In genomic region chr4:119727871-119728270, GRCm38 (mm10) we compare ENCODE assay signal across 22 mouse cellular contexts. TPM values are rescaled to one million over a fixed set of nuclear protein-coding genes. Genes with fewer than 3 reads are reported as not detected.
DNase-seq lines count a peak whose midpoint lies in the region; ATAC-seq and TF ChIP-seq lines count a peak whose summit lies in the region.
"Had no signal": no experiment of that assay in that cellular context is flagged by ENCODE, and none has a peak within 500 bp of the region (broad histone marks: within the 10 kb centered on the region; RNA-seq: fewer than 3 reads in every experiment).

No protein-coding gene starts in this region.

- no peak for TF ChIP-seq CTCF in heart, adult 2 months (IDR thresholded peaks at IDR 0.05)
- TF ChIP-seq CTCF in liver, postnatal 0 days (IDR thresholded peaks at IDR 0.05; ENCODE audit: low read depth), result no peak

- H3K9ac ChIP-seq in heart, adult 2 months (ENCODE audit: low read depth, low read length), result no peak overlapping the region
- no peak overlapping the region for H3K9ac ChIP-seq in liver, embryonic 11.5 days (ENCODE audit: low read depth, low read length)
- H3K9ac ChIP-seq in liver, postnatal 0 days (replicated peaks), result no peak overlapping the region

- no peaks in the 10 kb centered on the region for H3K36me3 ChIP-seq in heart, embryonic 10.5 days
- no peaks in the 10 kb centered on the region for H3K36me3 ChIP-seq in heart, adult 2 months (ENCODE audit: control insufficient read depth, insufficient read depth, low read length)
- no peaks in the 10 kb centered on the region for H3K36me3 ChIP-seq in liver, embryonic 11.5 days (ENCODE audit: control insufficient read depth, insufficient read depth, low read length)
- H3K36me3 ChIP-seq in liver, postnatal 0 days (replicated peaks; ENCODE audit: insufficient read depth, low read length), result no peaks in the 10 kb centered on the region
- H3K36me3 ChIP-seq: G1E had no signal

- 58% methylated on average over 2 of the region's 2 CpGs for WGBS in heart, embryonic 10.5 days
- 93% methylated on average over 2 of the region's 2 CpGs for WGBS in heart, adult 2 months
- 54% methylated on average over 2 of the region's 2 CpGs for WGBS in liver, embryonic 11.5 days
- WGBS in liver, postnatal 0 days (ENCODE audit: insufficient replicate concordance), result 33% methylated on average over 1 of the region's 2 CpGs

- no peak overlapping the region for H3K4me3 ChIP-seq in heart, embryonic 10.5 days
- no peak overlapping the region for H3K4me3 ChIP-seq in heart, adult 2 months
- H3K4me3 ChIP-seq in liver, embryonic 11.5 days (ENCODE audit: low read depth, low read length), result no peak overlapping the region
- no peak overlapping the region for H3K4me3 ChIP-seq in liver, postnatal 0 days (ENCODE audit: low read depth, low read length)

- no peak for TF ChIP-seq POLR2A in heart, adult 2 months (IDR thresholded peaks at IDR 0.05; ENCODE audit: insufficient read depth, low read depth, low read length)

- intact Hi-C loops in heart, postnatal 14 days (cut with DNase I), result no loop called here
- intact Hi-C loops in heart, adult 2 months (cut with DNase I), result no loop called here

- no peak for TF ChIP-seq EP300 in heart, adult 2 months (IDR thresholded peaks at IDR 0.05; ENCODE audit: insufficient read depth, low read depth, low read length)
- no peak for TF ChIP-seq EP300 in liver, postnatal 0 days (IDR thresholded peaks at IDR 0.05; ENCODE audit: low read depth)

- H3K79me2 ChIP-seq in heart, adult 2 months (replicated peaks; ENCODE audit: control insufficient read depth, insufficient read depth, low read length), result no peaks in the 10 kb centered on the region

- H3K27me3 ChIP-seq in heart, embryonic 10.5 days (ENCODE audit: insufficient read depth, poor library complexity, severe bottlenecking), result peaks cover 23% of the 10 kb centered on the region; the same call in 1 of the 2 replicates
- no peaks in the 10 kb centered on the region for H3K27me3 ChIP-seq in heart, adult 2 months (ENCODE audit: control insufficient read depth, insufficient read depth, low read length)
- peaks cover 3% of the 10 kb centered on the region; the same call in 1 of the 2 replicates for H3K27me3 ChIP-seq in liver, embryonic 11.5 days (replicated peaks; ENCODE audit: control insufficient read depth, insufficient read depth, low read length)
- no peaks in the 10 kb centered on the region for H3K27me3 ChIP-seq in liver, postnatal 0 days (ENCODE audit: insufficient read depth, low read length)
- H3K27me3 ChIP-seq: CH12.LX, Patski had no signal

- H3K27ac ChIP-seq in heart, embryonic 10.5 days, result no peak overlapping the region
- H3K27ac ChIP-seq in heart, adult 2 months, result no peak overlapping the region
- no peak overlapping the region for H3K27ac ChIP-seq in liver, embryonic 11.5 days (ENCODE audit: low read depth, low read length)
- H3K27ac ChIP-seq in liver, postnatal 0 days (ENCODE audit: low read depth), result no peak overlapping the region

- ATAC-seq in liver, embryonic 11.5 days (replicated peaks; ENCODE audit: low FRiP score), result no peak
- no peak for ATAC-seq in liver, postnatal 0 days
- ATAC-seq: activated CD4-positive, CD25-positive, alpha-beta regulatory T cell, adult 4 months; CD4-positive, CD25-positive, alpha-beta regulatory T cell, adult 4 months; Patski had no signal

- H3K4me1 ChIP-seq in heart, embryonic 10.5 days, result no peaks in the 10 kb centered on the region
- no peaks in the 10 kb centered on the region; the same call in 1 of the 2 replicates for H3K4me1 ChIP-seq in heart, adult 2 months (ENCODE audit: control insufficient read depth, insufficient read depth, low read length)
- H3K4me1 ChIP-seq in liver, embryonic 11.5 days (replicated peaks; ENCODE audit: control insufficient read depth, insufficient read depth, low read length), result no peaks in the 10 kb centered on the region
- no peaks in the 10 kb centered on the region for H3K4me1 ChIP-seq in liver, postnatal 0 days (ENCODE audit: insufficient read depth)

- H3K9me3 ChIP-seq in heart, embryonic 10.5 days, result no peaks in the 10 kb centered on the region
- H3K9me3 ChIP-seq in liver, embryonic 11.5 days (ENCODE audit: control insufficient read depth, low read length), result no peaks in the 10 kb centered on the region
- H3K9me3 ChIP-seq in liver, postnatal 0 days (ENCODE audit: low read length), result no peaks in the 10 kb centered on the region
- H3K9me3 ChIP-seq: G1E had no signal

- peak; percentile 71 for DNase-seq in heart, adult 11 months
- no peak for DNase-seq in heart, postnatal 14 days
- DNase-seq in heart, embryonic 10.5 days (ENCODE audit: low spot score), result peak; percentile 57
- DNase-seq in heart, adult 2 months, result no peak
- peak; percentile 21 for DNase-seq in liver, embryonic 11.5 days (ENCODE audit: low spot score)
- DNase-seq in liver, postnatal 0 days, result no peak
- DNase-seq: adrenal gland, adult 2 months; adrenal gland, adult 8-10 months; adrenal gland, postnatal 10 days; adrenal gland, postnatal 14 days; adrenal gland, postnatal 25 days; adrenal gland, postnatal 36 days; B cell, adult 2 months; cerebellum, adult 11 months; cerebellum, adult 11-12 months; cerebellum, adult 18-20 months had no signal

- H3K4me2 ChIP-seq in liver, embryonic 11.5 days, result no peak overlapping the region
- no peak overlapping the region for H3K4me2 ChIP-seq in liver, postnatal 0 days (ENCODE audit: low read depth, low read length)

RNA-seq across cellular contexts. Expression of gene Hivep3, which starts 5.7 kb away (rescaled TPM):
- total RNA-seq in heart, postnatal 14 days (2021), result 1 to 10 TPM; 5.7 to 6.3 TPM
- polyA plus RNA-seq in heart, embryonic 10.5 days (2016; fragmentation: Nextera tagmentation; extraction: Ambion mirVana), result 3.2 and 3.3 TPM in 2 replicates
- total RNA-seq in heart, adult 2 months (2021), result 1 to 10 TPM; 5.1 to 8.2 TPM
- polyA plus RNA-seq in heart, adult 2 months (2012; rRNA removed), result 6.0 and 9.3 TPM in 2 replicates
- 2.7 and 2.9 TPM in 2 replicates for polyA plus RNA-seq in liver, embryonic 11.5 days (2014; fragmentation: Nextera tagmentation; extraction: Ambion mirVana)
- polyA plus RNA-seq in liver, postnatal 0 days (2015; fragmentation: Nextera tagmentation; extraction: Ambion mirVana), result 3.5 and 3.8 TPM in 2 replicates
- total RNA-seq: MEL had no signal
- polyA plus RNA-seq: G1E had no signal

Comparison
In these comparisons a context has a peak if more than half of its experiments do, and no peak if none do; other contexts are left out.
1. DNase-seq: peak in heart, adult 11 months (single experiment), heart, embryonic 10.5 days (single experiment) and liver, embryonic 11.5 days (single experiment); none in heart, postnatal 14 days (0 of 2), heart, adult 2 months (0 of 2) and liver, postnatal 0 days (single experiment).